Mouse (Mus musculus) CH12.LX (cell line): ENCODE data around the gene Rtl6. TPM values are rescaled to one million over a fixed set of nuclear protein-coding genes. Genes with fewer than 3 reads are reported as not detected.

Source experiments
- DNase-seq: peaks from one replicate; pipeline ENCODE4 v3.0.0-alpha.2; 2013; ENCODE audit errors: extremely low read depth
- H3K27ac ChIP-seq: 2 replicates; pipeline ENCODE4 v1.5.1; 2012; ENCODE audit warnings: low read depth, mild to moderate bottlenecking, control low read depth, moderate library complexity; ENCODE audit not compliant: insufficient read depth
- H3K27me3 ChIP-seq: replicated peaks from 2 replicates; pipeline ENCODE3; 2012; ENCODE audit warnings: inconsistent platforms
- H3K36me3 ChIP-seq, 2 experiments: replicated peaks in 1 of 2; 2 replicates each; pipeline versions ENCODE3 to v1.6.1; 2012; ENCODE audit warnings: inconsistent platforms in 1 of 2, low read length in 1 of 2, mild to moderate bottlenecking in 1 of 2, mixed read lengths in 1 of 2, moderate library complexity in 1 of 2; ENCODE audit not compliant: control insufficient read depth in 1 of 2, insufficient read depth in 1 of 2
- H3K4me1 ChIP-seq, 2 experiments: 2 replicates each; pipeline ENCODE4 v1.6.1; 2012; ENCODE audit warnings: inconsistent platforms in 1 of 2, moderate library complexity in 1 of 2; ENCODE audit not compliant: insufficient read depth in 2 of 2, control insufficient read depth in 1 of 2
- H3K4me2 ChIP-seq: 2 replicates; pipeline ENCODE4 v1.6.1; 2012; ENCODE audit warnings: low read depth, mild to moderate bottlenecking, control low read depth; ENCODE audit not compliant: poor library complexity, insufficient read depth, severe bottlenecking
- H3K4me3 ChIP-seq, 3 experiments: fragments of 150-350 bp in 1 of 3; sonication (generic) in 1 of 3; replicated peaks in 1 of 3; 2 replicates each; pipeline versions ENCODE3 to v1.5.1; 2011 to 2012; ENCODE audit warnings: low read depth in 2 of 3, low read length in 2 of 3, mild to moderate bottlenecking in 2 of 3, moderate library complexity in 2 of 3, control low read depth in 1 of 3, improper control_type of control experiment in 1 of 3, inconsistent platforms in 1 of 3, mixed read lengths in 1 of 3; ENCODE audit not compliant: poor library complexity in 1 of 3
- H3K79me2 ChIP-seq: replicated peaks from 2 replicates; pipeline ENCODE4 v1.6.1; 2012; ENCODE audit warnings: mild to moderate bottlenecking, moderate library complexity; ENCODE audit not compliant: control insufficient read depth, poor library complexity, insufficient read depth, severe bottlenecking; ENCODE audit errors: extremely low read depth
- H3K9ac ChIP-seq: 2 replicates; pipeline ENCODE4 v1.6.1; 2012; ENCODE audit warnings: low read depth, mild to moderate bottlenecking, control low read depth, moderate library complexity; ENCODE audit not compliant: insufficient read depth
- H3K9me3 ChIP-seq: replicated peaks from 2 replicates; pipeline ENCODE3; 2012; ENCODE audit warnings: low read length, inconsistent platforms, mixed read lengths
- BHLHE40 ChIP-seq: IDR thresholded peaks from 2 replicates; pipeline ENCODE4 v1.6.1; 2011; ENCODE audit warnings: mild to moderate bottlenecking, low read depth, low read length, improper control_type of control experiment
- CHD2 ChIP-seq: IDR thresholded peaks from 2 replicates; pipeline ENCODE4 v1.6.1; 2011; ENCODE audit warnings: low read length, improper control_type of control experiment
- E2F4 ChIP-seq: IDR thresholded peaks from 2 replicates; pipeline ENCODE4 v1.6.1; 2011; ENCODE audit warnings: low read depth, low read length, improper control_type of control experiment; ENCODE audit not compliant: insufficient replicate concordance
- GABPA ChIP-seq: IDR thresholded peaks from 2 replicates; pipeline ENCODE4 v1.6.1; 2012; ENCODE audit warnings: low read depth, low read length, improper control_type of control experiment, inconsistent platforms; ENCODE audit not compliant: insufficient replicate concordance
- HCFC1 ChIP-seq: IDR thresholded peaks from 2 replicates; pipeline ENCODE4 v1.6.1; 2012; ENCODE audit warnings: low read depth, mild to moderate bottlenecking, inconsistent platforms, low read length, improper control_type of control experiment
- IRF4 ChIP-seq: IDR thresholded peaks from 2 replicates; pipeline ENCODE4 v1.6.1; 2014; ENCODE audit warnings: low read depth, mild to moderate bottlenecking, inconsistent platforms, low read length, improper control_type of control experiment
- MAZ ChIP-seq: IDR thresholded peaks from 2 replicates; pipeline ENCODE4 v1.6.1; 2012; ENCODE audit warnings: low read depth, mild to moderate bottlenecking, inconsistent platforms, low read length, improper control_type of control experiment, moderate library complexity
- MXI1 ChIP-seq: IDR thresholded peaks from 2 replicates; pipeline ENCODE4 v1.6.1; 2011; ENCODE audit warnings: mild to moderate bottlenecking, low read depth, low read length, improper control_type of control experiment
- NELFE ChIP-seq: IDR thresholded peaks from 2 replicates; pipeline ENCODE4 v1.6.1; 2011; ENCODE audit warnings: low read depth, low read length, improper control_type of control experiment
- POLR2AphosphoS2 ChIP-seq: IDR thresholded peaks from 2 replicates; pipeline ENCODE4 v1.6.1; 2011; ENCODE audit warnings: low read depth, low read length, improper control_type of control experiment
- RAD21 ChIP-seq: IDR thresholded peaks from 2 replicates; pipeline ENCODE4 v1.6.1; 2011; ENCODE audit warnings: low read depth, mild to moderate bottlenecking, low read length, improper control_type of control experiment, moderate library complexity
- RCOR1 ChIP-seq: conservative IDR thresholded peaks from 2 replicates; pipeline ENCODE4 v1.6.1; 2012; ENCODE audit warnings: low read depth, mild to moderate bottlenecking, inconsistent platforms, low read length, improper control_type of control experiment
- TCF12 ChIP-seq: IDR thresholded peaks from 2 replicates; pipeline ENCODE4 v1.6.1; 2014; ENCODE audit warnings: low read depth, mild to moderate bottlenecking, inconsistent platforms, low read length, improper control_type of control experiment
- USF1 ChIP-seq: IDR thresholded peaks from 2 replicates; pipeline ENCODE4 v1.6.1; 2014; ENCODE audit warnings: low read depth, mild to moderate bottlenecking, inconsistent platforms, low read length, improper control_type of control experiment
- USF2 ChIP-seq: conservative IDR thresholded peaks from 2 replicates; pipeline ENCODE4 v1.6.1; 2011; ENCODE audit warnings: low read depth, low read length, improper control_type of control experiment
- ZC3H11A ChIP-seq: IDR thresholded peaks from 2 replicates; pipeline ENCODE4 v1.6.1; 2012; ENCODE audit warnings: low read depth, mild to moderate bottlenecking, inconsistent platforms, low read length, improper control_type of control experiment
- ZKSCAN1 ChIP-seq: IDR thresholded peaks from 2 replicates; pipeline ENCODE4 v1.6.1; 2012; ENCODE audit warnings: low read depth, inconsistent platforms, low read length, improper control_type of control experiment, borderline replicate concordance
- dilution Hi-C: fragments of 300-500 bp; cut with MboI; formaldehyde crosslinking; loops from 2 replicates; pipeline ENCODE4 v1.14.3; 2020; ENCODE audit warnings: low sequenced_read_pairs; ENCODE audit not compliant: extremely low pct_unique_long_range_greater_than_20kb, extremely low pct_ligation_motif_present
- in situ Hi-C: fragments of 300-500 bp; cut with MboI; formaldehyde crosslinking; loops from 3 replicates; pipeline ENCODE4 v1.14.3; 2019; ENCODE audit warnings: low sequenced_read_pairs, low pct_ligation_motif_present, low pct_unique_long_range_greater_than_20kb, mixed read lengths
- polyA plus RNA-seq: library from polyadenylated mRNA; unstranded; fragments of >175 nt; gene quantifications from 2 replicates; pipeline ENCODE4 v1.2.1, GENCODE M21; 2012; ENCODE audit warnings: low read depth; ENCODE audit not compliant: insufficient read length
- total RNA-seq, 2 experiments: library from RNA; depleted of rRNA; stranded (reverse); fragments of 300-350 nt in 1 of 2; fragments of >200 nt in 1 of 2; gene quantifications; 2 replicates each; pipeline ENCODE4 v1.2.3; 2012 to 2014

Gene Rtl6
- total and polyA plus RNA-seq, 3 experiments: 0.04 TPM; not detected in 2

DNA sequence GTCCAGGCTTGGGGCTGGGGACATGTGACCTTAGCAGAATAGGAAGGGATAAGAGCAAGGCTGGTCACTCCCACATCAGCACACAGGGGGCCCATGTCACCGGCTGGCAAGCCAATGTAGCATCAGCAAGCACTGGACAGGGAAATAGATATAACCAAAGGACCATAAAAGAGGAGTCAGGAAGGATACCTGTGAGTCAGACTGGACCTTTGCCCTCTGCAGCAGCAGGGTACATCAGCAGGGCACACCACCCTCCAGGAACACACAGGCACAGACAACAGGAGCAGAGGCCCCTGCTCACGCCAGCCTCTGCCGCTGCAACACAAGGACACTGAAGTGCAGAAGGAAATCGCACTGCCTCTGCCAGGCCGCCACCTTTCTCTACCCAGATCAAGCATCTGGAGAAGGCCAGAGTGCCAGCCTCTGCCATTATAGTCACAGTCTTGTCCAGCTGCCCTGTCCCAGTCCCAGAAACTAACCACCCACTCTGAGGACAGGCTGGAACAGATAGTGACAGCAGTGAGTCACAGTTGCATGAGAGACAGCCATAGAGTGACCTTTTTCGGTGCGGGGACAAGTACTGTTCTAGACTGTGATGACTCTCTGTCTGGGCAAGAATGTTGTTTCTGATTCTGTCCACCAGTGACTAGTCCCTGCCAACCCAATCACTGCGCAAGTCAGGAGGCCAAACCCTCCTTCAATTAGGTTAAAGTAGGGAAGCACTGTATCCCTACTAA, 34.5 kb downstream of the Rtl6 start:
- no peak overlapping the region for H3K4me3 ChIP-seq
- no peak overlapping the region for H3K9ac ChIP-seq
- no peak for DNase-seq
- in situ Hi-C loops (no loop called here), dilution Hi-C loops (no loop called here)
- H3K79me2 ChIP-seq: no peaks in the 10 kb centered on the region
- peaks cover 78% of the 10 kb centered on the region for H3K27me3 ChIP-seq
- H3K36me3 ChIP-seq: no peaks in the 10 kb centered on the region
- H3K27ac ChIP-seq: no peak overlapping the region
- no peak for TF ChIP-seq E2F4
- no peak for TF ChIP-seq NELFE
- no peak for TF ChIP-seq USF2
- no peak for TF ChIP-seq ZKSCAN1
- no peak for TF ChIP-seq CHD2
- TF ChIP-seq POLR2AphosphoS2: no peak
- no peak for TF ChIP-seq USF1
- TF ChIP-seq RCOR1: no peak
- TF ChIP-seq, all 38 proteins: peak for 0
- Histone ChIP-seq H3K9me3 (no peaks in the 10 kb centered on the region), H3K4me2 (no peak overlapping the region), H3K4me1 (no peaks in the 10 kb centered on the region)

DNA sequence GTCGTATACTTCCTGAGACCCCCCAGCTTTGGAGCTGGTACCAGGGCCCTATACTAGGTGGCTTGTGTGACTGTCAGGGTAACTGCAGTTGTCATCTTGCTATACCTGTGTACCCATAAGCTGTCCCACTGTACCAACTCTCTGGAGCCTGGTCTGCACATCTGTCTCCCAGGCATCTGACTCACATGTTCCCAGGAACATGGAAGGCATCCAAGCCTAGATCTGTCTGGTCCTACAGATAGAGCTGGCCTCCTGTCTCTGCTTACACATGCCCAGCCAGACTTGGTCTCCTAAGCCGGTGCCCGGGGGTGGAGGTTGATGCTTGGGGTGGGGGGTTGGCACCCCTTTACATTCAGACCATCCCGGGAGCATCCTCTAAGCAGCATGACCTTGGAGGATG, 36.1 kb downstream of the Rtl6 start:
- TF ChIP-seq MXI1 (no peak), HCFC1 (no peak), GABPA (no peak), ZC3H11A (no peak), BHLHE40 (no peak), TCF12 (no peak), RAD21 (no peak), MAZ (no peak), IRF4 (no peak)
- no peaks in the 10 kb centered on the region for H3K36me3 ChIP-seq
- H3K9ac ChIP-seq: no peak overlapping the region
- no peak overlapping the region for H3K27ac ChIP-seq
- H3K4me1 ChIP-seq: peaks cover 0 to 3% of the 10 kb centered on the region in 2 experiments; a peak in 1 of 4 replicates
- no peaks in the 10 kb centered on the region for H3K9me3 ChIP-seq
- no peak overlapping the region for H3K4me3 ChIP-seq
- no peak overlapping the region for H3K4me2 ChIP-seq
- dilution Hi-C loops (no loop called here), in situ Hi-C loops (no loop called here)
- no peak for DNase-seq
- no peaks in the 10 kb centered on the region for H3K79me2 ChIP-seq
- H3K27me3 ChIP-seq: peaks cover 79% of the 10 kb centered on the region
